Mouse (Mus musculus) heart, postnatal 0 days (tissue): ENCODE measurements around the gene Anapc16.

Experiments used
- CTCF ChIP-seq: IDR thresholded peaks from 2 replicates; pipeline ENCODE4 v1.5.1; 2016; ENCODE audit warnings: antibody characterized with exemption, control low read depth, low read depth
- EP300 ChIP-seq: IDR thresholded peaks from 2 replicates; pipeline ENCODE4 v1.6.1; 2016; ENCODE audit warnings: antibody characterized with exemption, low read depth

DNA sequence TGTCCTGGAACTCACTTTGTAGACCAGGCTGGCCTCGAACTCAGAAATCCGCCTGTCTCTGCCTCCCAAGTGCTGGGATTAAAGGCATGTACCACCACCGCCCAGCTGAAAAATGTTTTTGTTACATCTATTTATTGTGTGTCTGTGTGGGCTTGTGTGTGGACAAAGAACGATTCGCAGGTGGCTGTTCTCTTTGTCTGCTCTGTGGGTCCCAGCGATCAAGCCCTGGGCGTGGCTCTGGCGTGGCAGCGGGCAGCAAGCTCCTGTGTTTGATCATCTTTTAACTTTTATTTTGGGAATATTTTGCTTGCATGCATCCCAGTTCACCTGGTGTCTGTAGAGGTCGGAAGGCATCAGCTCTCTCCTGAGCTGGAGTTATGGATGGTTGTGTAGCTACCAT, 47.6 kb upstream of the Anapc16 start:
- TF ChIP-seq CTCF (no peak), EP300 (no peak)
